Mouse (Mus musculus): ENCODE measurements around the gene Gm973. TPM values are rescaled to one million over a fixed set of nuclear protein-coding genes. Genes with fewer than 3 reads are reported as not detected.
A peak's percentile ranks its signal among the peaks of the same experiment; 100 is the strongest.

The Gm973 gene
- polyA plus RNA-seq, 1 experiment from 2014 or later = 10.3 TPM

GRCm38 (mm10) chr1:59524759-59525158 is 8.7 kb downstream of the Gm973 start:
- no peak overlapping the region for H3K9ac ChIP-seq (replicated peaks; ENCODE audit: low read length)
- H3K4me3 ChIP-seq (replicated peaks; ENCODE audit: low read depth, low read length) = no peak overlapping the region
- ATAC-seq (ENCODE audit: low FRiP score, low TSS enrichment) (no peak), DNase-seq (no peak)
- no peaks in the 10 kb centered on the region for H3K36me3 ChIP-seq (ENCODE audit: control insufficient read depth, insufficient read depth, low read length)
- 46% methylated on average over 3 of the region's 3 CpGs for WGBS
- peaks cover 11% of the 10 kb centered on the region; the same call in 1 of the 2 replicates for H3K4me1 ChIP-seq (ENCODE audit: control insufficient read depth, insufficient read depth, low read length)
- no peaks in the 10 kb centered on the region for H3K27me3 ChIP-seq (ENCODE audit: control insufficient read depth, insufficient read depth, low read length)
- H3K4me2 ChIP-seq (ENCODE audit: low read length) = no peak overlapping the region
- 0 out of 2 replicates have a peak overlapping the region, but pooled peaks have one; percentile 3 for H3K27ac ChIP-seq (replicated peaks; ENCODE audit: low read depth, low read length)
- no peaks in the 10 kb centered on the region for H3K9me3 ChIP-seq (ENCODE audit: control insufficient read depth, low read length)

DNA sequence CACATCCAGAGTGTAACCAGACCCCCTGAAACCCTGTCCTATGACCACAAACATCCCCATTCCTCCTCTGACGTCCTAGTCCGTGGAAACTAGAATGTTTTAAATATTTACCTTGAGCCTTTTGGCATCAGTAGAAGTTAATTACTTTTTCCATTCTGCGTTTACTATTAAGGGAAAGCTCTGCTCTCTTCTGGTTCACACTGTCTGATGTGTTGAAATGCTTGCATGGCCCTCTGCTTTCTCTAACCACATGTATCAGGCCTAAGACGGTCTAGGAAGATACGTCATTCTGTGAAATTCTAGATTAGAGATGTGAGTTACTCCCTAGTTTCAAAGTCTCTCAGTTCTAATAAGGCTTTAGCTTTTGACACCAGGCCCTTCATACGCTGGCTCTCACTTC is 11.2 kb downstream of the Gm973 start:
- DNase-seq (no peak), ATAC-seq (ENCODE audit: low FRiP score, low TSS enrichment) (no peak)
- WGBS = 96% methylated on average over 6 of the region's 6 CpGs
- no peaks in the 10 kb centered on the region for H3K36me3 ChIP-seq (ENCODE audit: control insufficient read depth, insufficient read depth, low read length)
- H3K27ac ChIP-seq (replicated peaks; ENCODE audit: low read depth, low read length) = no peak overlapping the region
- no peak overlapping the region for H3K4me3 ChIP-seq (replicated peaks; ENCODE audit: low read depth, low read length)
- no peak overlapping the region for H3K9ac ChIP-seq (replicated peaks; ENCODE audit: low read length)
- H3K4me1 ChIP-seq (ENCODE audit: control insufficient read depth, insufficient read depth, low read length) = peaks cover 11% of the 10 kb centered on the region; the same call in 1 of the 2 replicates
- H3K9me3 ChIP-seq (ENCODE audit: control insufficient read depth, low read length) = no peaks in the 10 kb centered on the region
- H3K4me2 ChIP-seq (ENCODE audit: low read length) = no peak overlapping the region
- no peaks in the 10 kb centered on the region for H3K27me3 ChIP-seq (ENCODE audit: control insufficient read depth, insufficient read depth, low read length)

DNA sequence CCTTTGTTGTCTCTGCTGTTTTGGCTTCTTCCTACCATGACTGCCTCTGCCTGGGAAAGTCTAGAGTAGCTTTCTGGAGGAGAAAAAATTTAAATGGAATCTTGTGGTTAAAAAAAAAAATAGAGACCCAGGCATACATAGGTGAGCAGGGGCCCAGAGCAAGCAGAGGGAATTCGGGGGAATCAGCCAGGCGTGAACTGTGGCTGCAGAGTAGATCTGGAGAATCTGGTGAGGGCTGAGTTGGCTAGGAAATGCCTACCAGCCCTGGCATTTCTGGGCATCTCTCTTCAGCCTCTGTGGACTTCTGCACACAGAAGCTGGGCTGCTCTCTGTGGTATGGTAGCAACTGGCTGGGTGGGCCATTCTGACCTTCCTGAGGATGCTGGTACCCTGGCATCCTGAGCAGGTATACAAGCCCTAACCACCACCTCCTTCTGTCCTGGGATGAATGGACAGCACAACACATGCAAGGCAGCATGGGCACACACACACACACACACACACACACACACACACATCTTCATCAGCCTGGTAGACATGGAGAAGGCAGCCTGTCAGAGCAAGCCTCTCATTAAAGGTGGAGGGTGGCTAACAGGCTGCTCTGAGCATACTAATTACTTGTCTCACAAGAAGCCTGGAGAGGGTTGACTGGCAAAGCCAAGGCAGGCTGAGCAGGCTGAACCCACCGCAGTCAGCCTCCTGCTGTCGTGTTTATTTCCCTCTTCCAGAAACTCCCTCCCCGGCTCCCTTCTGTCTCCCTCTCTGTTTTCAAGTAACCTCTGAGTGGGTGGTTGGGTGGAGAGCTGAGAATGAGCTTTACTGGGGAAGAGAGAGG is 19.1 kb downstream of the Gm973 start:
- Histone ChIP-seq H3K4me2 (ENCODE audit: low read length) (no peak overlapping the region), H3K9me3 (ENCODE audit: control insufficient read depth, low read length) (no peaks in the 10 kb centered on the region), H3K27ac (replicated peaks; ENCODE audit: low read depth, low read length) (peak overlapping the region; percentile 53), H3K4me3 (replicated peaks; ENCODE audit: low read depth, low read length) (no peak overlapping the region), H3K36me3 (ENCODE audit: control insufficient read depth, insufficient read depth, low read length) (no peaks in the 10 kb centered on the region), H3K9ac (replicated peaks; ENCODE audit: low read length) (no peak overlapping the region), H3K4me1 (ENCODE audit: control insufficient read depth, insufficient read depth, low read length) (peaks cover 8% of the 10 kb centered on the region; the same call in 1 of the 2 replicates), H3K27me3 (ENCODE audit: control insufficient read depth, insufficient read depth, low read length) (no peaks in the 10 kb centered on the region)
- 21% methylated on average over 5 of the region's 5 CpGs for WGBS
- ATAC-seq (ENCODE audit: low FRiP score, low TSS enrichment) (peak; percentile 84), DNase-seq (peak; percentile 71)

DNA sequence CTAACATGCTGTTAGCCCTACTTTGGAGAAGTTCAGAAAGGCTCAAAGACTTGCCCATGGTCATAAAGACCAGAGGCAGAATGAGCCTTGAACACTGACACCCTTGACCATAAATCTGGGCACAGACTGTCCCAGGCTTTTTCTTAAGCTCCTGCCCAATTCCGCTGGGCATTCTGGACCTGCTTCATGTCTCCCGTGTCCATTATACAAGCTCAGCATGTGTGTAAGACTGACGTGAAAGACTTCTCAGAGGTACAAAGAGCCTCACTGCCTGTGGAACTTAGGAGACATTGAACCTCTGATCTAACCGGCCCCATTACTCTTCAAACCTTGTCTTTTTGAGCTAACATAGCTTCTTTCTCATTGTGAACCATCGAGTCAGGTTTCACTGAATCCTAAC is 22.3 kb downstream of the Gm973 start:
- H3K4me1 ChIP-seq (ENCODE audit: control insufficient read depth, insufficient read depth, low read length) = peaks cover 8% of the 10 kb centered on the region; the same call in 1 of the 2 replicates
- H3K9me3 ChIP-seq (ENCODE audit: control insufficient read depth, low read length) = no peaks in the 10 kb centered on the region
- no peak overlapping the region for H3K9ac ChIP-seq (replicated peaks; ENCODE audit: low read length)
- DNase-seq (no peak), ATAC-seq (ENCODE audit: low FRiP score, low TSS enrichment) (no peak)
- WGBS = 91% methylated on average over 5 of the region's 5 CpGs
- no peaks in the 10 kb centered on the region for H3K27me3 ChIP-seq (ENCODE audit: control insufficient read depth, insufficient read depth, low read length)
- no peak overlapping the region for H3K27ac ChIP-seq (replicated peaks; ENCODE audit: low read depth, low read length)
- no peak overlapping the region for H3K4me2 ChIP-seq (ENCODE audit: low read length)
- no peaks in the 10 kb centered on the region for H3K36me3 ChIP-seq (ENCODE audit: control insufficient read depth, insufficient read depth, low read length)
- no peak overlapping the region for H3K4me3 ChIP-seq (replicated peaks; ENCODE audit: low read depth, low read length)

DNA sequence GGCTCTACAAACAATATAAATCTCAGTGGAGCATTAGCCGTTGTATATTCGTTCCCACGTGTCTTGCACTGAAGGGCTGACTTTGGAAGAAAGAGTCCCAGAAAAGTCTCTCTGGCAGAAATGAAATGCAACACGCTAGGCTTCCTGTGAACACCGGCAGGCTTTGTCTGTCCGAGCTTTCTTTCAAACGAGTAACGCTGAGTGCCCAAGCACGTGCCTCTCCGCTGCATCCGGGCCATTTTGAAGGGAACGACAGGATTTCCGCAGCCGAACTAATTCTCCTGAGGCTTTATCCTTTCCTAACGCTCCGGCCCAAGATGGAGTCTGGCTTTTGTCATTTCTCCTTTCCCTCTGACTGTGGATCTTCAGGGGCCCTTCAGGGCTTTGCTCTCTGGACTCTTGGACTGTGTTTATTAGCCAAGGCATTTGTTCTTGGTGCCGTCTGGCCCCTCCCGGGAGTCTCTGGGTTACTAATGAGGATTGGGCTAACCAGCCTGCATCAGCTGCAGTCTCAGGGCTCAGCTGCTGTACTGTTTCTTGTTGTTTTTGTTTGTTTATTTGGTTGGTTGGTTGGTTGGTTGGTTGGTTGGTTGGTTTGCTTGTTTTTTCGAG is 24.6 kb downstream of the Gm973 start:
- peak; percentile 48 for DNase-seq
- no peaks in the 10 kb centered on the region for H3K27me3 ChIP-seq (ENCODE audit: control insufficient read depth, insufficient read depth, low read length)
- no peak overlapping the region for H3K4me2 ChIP-seq (ENCODE audit: low read length)
- WGBS = 45% methylated on average over 19 of the region's 19 CpGs
- no peak overlapping the region for H3K9ac ChIP-seq (replicated peaks; ENCODE audit: low read length)
- H3K4me1 ChIP-seq (ENCODE audit: control insufficient read depth, insufficient read depth, low read length) = no peaks in the 10 kb centered on the region
- H3K27ac ChIP-seq (replicated peaks; ENCODE audit: low read depth, low read length) = no peak overlapping the region
- no peak for ATAC-seq (ENCODE audit: low FRiP score, low TSS enrichment)
- H3K4me3 ChIP-seq (replicated peaks; ENCODE audit: low read depth, low read length) = no peak overlapping the region
- H3K9me3 ChIP-seq (ENCODE audit: control insufficient read depth, low read length) = no peaks in the 10 kb centered on the region
- H3K36me3 ChIP-seq (ENCODE audit: control insufficient read depth, insufficient read depth, low read length) = no peaks in the 10 kb centered on the region

- no peaks in the 10 kb centered on the region for H3K27me3 ChIP-seq (ENCODE audit: control insufficient read depth, insufficient read depth, low read length)
- H3K4me3 ChIP-seq (replicated peaks; ENCODE audit: low read depth, low read length) = no peak overlapping the region
- no peaks in the 10 kb centered on the region for H3K4me1 ChIP-seq (ENCODE audit: control insufficient read depth, insufficient read depth, low read length)
- H3K9ac ChIP-seq (replicated peaks; ENCODE audit: low read length) = no peak overlapping the region
- H3K36me3 ChIP-seq (ENCODE audit: control insufficient read depth, insufficient read depth, low read length) = no peaks in the 10 kb centered on the region
- no peak overlapping the region for H3K27ac ChIP-seq (replicated peaks; ENCODE audit: low read depth, low read length)
- no peaks in the 10 kb centered on the region for H3K9me3 ChIP-seq (ENCODE audit: control insufficient read depth, low read length)
- 80% methylated on average over 16 of the region's 16 CpGs for WGBS
- ATAC-seq (ENCODE audit: low FRiP score, low TSS enrichment) = no peak
- no peak overlapping the region for H3K4me2 ChIP-seq (ENCODE audit: low read length)
- DNase-seq = no peak
Measured at GRCm38 (mm10) chr1:59541271-59542020, 25.4 kb downstream of the Gm973 start.

GRCm38 (mm10) chr1:59542231-59542630 is 26.2 kb downstream of the Gm973 start:
- 82% methylated on average over 6 of the region's 6 CpGs for WGBS
- H3K9ac ChIP-seq (replicated peaks; ENCODE audit: low read length) = no peak overlapping the region
- no peak overlapping the region for H3K4me2 ChIP-seq (ENCODE audit: low read length)
- no peak for DNase-seq
- no peak overlapping the region for H3K27ac ChIP-seq (replicated peaks; ENCODE audit: low read depth, low read length)
- H3K4me1 ChIP-seq (ENCODE audit: control insufficient read depth, insufficient read depth, low read length) = no peaks in the 10 kb centered on the region
- no peaks in the 10 kb centered on the region for H3K9me3 ChIP-seq (ENCODE audit: control insufficient read depth, low read length)
- no peaks in the 10 kb centered on the region for H3K36me3 ChIP-seq (ENCODE audit: control insufficient read depth, insufficient read depth, low read length)
- no peak overlapping the region for H3K4me3 ChIP-seq (replicated peaks; ENCODE audit: low read depth, low read length)
- ATAC-seq (ENCODE audit: low FRiP score, low TSS enrichment) = no peak
- H3K27me3 ChIP-seq (ENCODE audit: control insufficient read depth, insufficient read depth, low read length) = no peaks in the 10 kb centered on the region

DNA sequence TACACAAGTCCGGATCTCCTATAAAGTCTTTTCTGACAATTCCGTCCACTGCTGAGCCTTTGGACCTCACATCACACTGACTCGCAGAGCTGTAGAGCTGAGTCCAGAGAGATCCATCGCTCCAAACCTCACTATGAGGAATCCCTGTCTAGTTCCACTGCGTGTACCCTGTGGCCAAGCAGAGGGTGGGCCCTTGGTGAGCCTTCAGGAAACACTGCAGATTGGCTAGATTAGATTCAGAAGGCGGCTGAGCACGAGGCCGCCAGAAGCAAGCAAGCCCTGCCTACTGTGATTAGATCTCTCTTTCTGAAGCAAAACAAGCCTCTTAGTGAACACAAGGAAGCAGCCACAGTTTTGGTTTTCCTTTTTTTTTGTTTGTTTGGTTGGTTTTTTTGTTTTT is 27.8 kb downstream of the Gm973 start:
- 88% methylated on average over 8 of the region's 8 CpGs for WGBS
- no peak overlapping the region for H3K27ac ChIP-seq (replicated peaks; ENCODE audit: low read depth, low read length)
- H3K36me3 ChIP-seq (ENCODE audit: control insufficient read depth, insufficient read depth, low read length) = no peaks in the 10 kb centered on the region
- H3K9me3 ChIP-seq (ENCODE audit: control insufficient read depth, low read length) = no peaks in the 10 kb centered on the region
- no peaks in the 10 kb centered on the region for H3K4me1 ChIP-seq (ENCODE audit: control insufficient read depth, insufficient read depth, low read length)
- DNase-seq (no peak), ATAC-seq (ENCODE audit: low FRiP score, low TSS enrichment) (no peak)
- H3K4me3 ChIP-seq (replicated peaks; ENCODE audit: low read depth, low read length) = no peak overlapping the region
- H3K9ac ChIP-seq (replicated peaks; ENCODE audit: low read length) = no peak overlapping the region
- H3K4me2 ChIP-seq (ENCODE audit: low read length) = no peak overlapping the region
- no peaks in the 10 kb centered on the region for H3K27me3 ChIP-seq (ENCODE audit: control insufficient read depth, insufficient read depth, low read length)
